Mouse (Mus musculus) spleen, adult 18-20 months (tissue): ENCODE results near the gene Sirt2.

Experiments
- DNase-seq, 2 experiments: peaks; one replicate each; pipeline ENCODE4 v3.0.0; 2022; ENCODE audit warnings: mixed read lengths in 2 of 2

Gene Sirt2

GRCm38 (mm10) chr7:28767462-28767965, 979 bp downstream of the Sirt2 start, which contains the start of gene Nfkbib:
Gene Nfkbib (minus strand): TSS chr7:28767512.
- no peak for DNase-seq

- no peak for DNase-seq
Observed at GRCm38 (mm10) chr7:28769414-28769958, 3.0 kb downstream of the Sirt2 start.

GRCm38 (mm10) chr7:28770309-28770708, 3.8 kb downstream of the Sirt2 start:
- DNase-seq: no peak

GRCm38 (mm10) chr7:28771867-28772266, 5.3 kb downstream of the Sirt2 start:
- DNase-seq: no peak

GRCm38 (mm10) chr7:28773163-28773562, 6.6 kb downstream of the Sirt2 start:
- no peak for DNase-seq

GRCm38 (mm10) chr7:28774164-28774563, 7.6 kb downstream of the Sirt2 start:
- DNase-seq: no peak

GRCm38 (mm10) chr7:28775129-28775528, 8.6 kb downstream of the Sirt2 start:
- no peak for DNase-seq

GRCm38 (mm10) chr7:28778825-28779224, 12.3 kb downstream of the Sirt2 start:
- DNase-seq: no peak

GRCm38 (mm10) chr7:28780067-28780658, 13.6 kb downstream of the Sirt2 start:
- peak; percentile 74 to 93 for DNase-seq

- DNase-seq: peak in 1 of 2 experiments; percentile 46
Observed at GRCm38 (mm10) chr7:28780857-28781256, 14.3 kb downstream of the Sirt2 start.

- DNase-seq: peak; percentile 62 to 64
Observed at GRCm38 (mm10) chr7:28781261-28781663, 14.7 kb downstream of the Sirt2 start.

GRCm38 (mm10) chr7:28785161-28785560, 18.6 kb downstream of the Sirt2 start:
- no peak for DNase-seq

- peak in 1 of 2 experiments; percentile 34 for DNase-seq
Observed at GRCm38 (mm10) chr7:28787884-28788283, 21.3 kb downstream of the Sirt2 start.

GRCm38 (mm10) chr7:28788307-28789195, 22.0 kb downstream of the Sirt2 start, which contains the start of gene Rinl:
Gene Rinl (plus strand): TSS chr7:28788969.
- DNase-seq: peak; percentile 84 to 89

- no peak for DNase-seq
Observed at GRCm38 (mm10) chr7:28789235-28789634, 22.7 kb downstream of the Sirt2 start.

- no peak for DNase-seq
Observed at GRCm38 (mm10) chr7:28790066-28790806, 23.7 kb downstream of the Sirt2 start.

- DNase-seq: no peak
Observed at GRCm38 (mm10) chr7:28791706-28792105, 25.2 kb downstream of the Sirt2 start.

- DNase-seq: no peak
Observed at GRCm38 (mm10) chr7:28792391-28793185, 26.1 kb downstream of the Sirt2 start.

- no peak for DNase-seq
Observed at GRCm38 (mm10) chr7:28793834-28794233, 27.3 kb downstream of the Sirt2 start.

GRCm38 (mm10) chr7:28794496-28794895, 28.0 kb downstream of the Sirt2 start:
- no peak for DNase-seq

- DNase-seq: peak in 1 of 2 experiments; percentile 43
Observed at GRCm38 (mm10) chr7:28795832-28796231, 29.3 kb downstream of the Sirt2 start.

GRCm38 (mm10) chr7:28796562-28796975, 30.0 kb downstream of the Sirt2 start:
- DNase-seq: peak; percentile 74 to 84
